Mouse (Mus musculus) kidney, postnatal 4 days (tissue): Measurements from ENCODE around the gene Shroom4.
"Not testable (repeated sequence)": the region's sequence is repeated elsewhere in the genome, so short reads cannot be mapped to it uniquely, and the experiment has no call there.

Source experiments
- DNase-seq, 2 experiments: peaks; one replicate each; pipeline ENCODE4 v3.0.0; 2021; ENCODE audit warnings: mixed read lengths in 2 of 2

The Shroom4 gene

GRCm38 (mm10) chrX:6399626-6400397 is at the start of gene Shroom4:
Shroom4 (plus strand) TSS chrX:6399854.
- DNase-seq = peak; percentile 82 to 83

- DNase-seq = no peak
Observed at GRCm38 (mm10) chrX:6356876-6357275, 42.8 kb upstream of the Shroom4 start.

- peak; percentile 2 to 10 for DNase-seq
Observed at GRCm38 (mm10) chrX:6357503-6358114, 42.0 kb upstream of the Shroom4 start.

- DNase-seq = no peak
Observed at GRCm38 (mm10) chrX:6368822-6369221, 30.8 kb upstream of the Shroom4 start.

- DNase-seq = no peak
Observed at GRCm38 (mm10) chrX:6370706-6371105, 28.9 kb upstream of the Shroom4 start.

- DNase-seq = no peak
Observed at GRCm38 (mm10) chrX:6393861-6394260, 5.8 kb upstream of the Shroom4 start.

GRCm38 (mm10) chrX:6399193-6399592 is 461 bp upstream of the Shroom4 start:
- DNase-seq = no peak

- peak; percentile 52 to 67 for DNase-seq
Observed at GRCm38 (mm10) chrX:6400398-6401020, 855 bp downstream of the Shroom4 start.

- no peak for DNase-seq
Observed at GRCm38 (mm10) chrX:6402921-6403320, 3.3 kb downstream of the Shroom4 start.

- DNase-seq = no peak
Observed at GRCm38 (mm10) chrX:6409114-6409513, 9.5 kb downstream of the Shroom4 start.

GRCm38 (mm10) chrX:6415412-6415811 is 15.8 kb downstream of the Shroom4 start:
- no peak for DNase-seq

GRCm38 (mm10) chrX:6415936-6416335 is 16.3 kb downstream of the Shroom4 start:
- DNase-seq = no peak

GRCm38 (mm10) chrX:6418140-6418539 is 18.5 kb downstream of the Shroom4 start:
- no peak for DNase-seq

GRCm38 (mm10) chrX:6435260-6435659 is 35.6 kb downstream of the Shroom4 start:
- DNase-seq = no peak

GRCm38 (mm10) chrX:6446422-6446821 is 46.8 kb downstream of the Shroom4 start:
- peak; percentile 14 to 18 for DNase-seq

GRCm38 (mm10) chrX:6448001-6448400 is 48.3 kb downstream of the Shroom4 start:
- DNase-seq = peak; percentile 10 to 14

GRCm38 (mm10) chrX:6453220-6453619 is 53.6 kb downstream of the Shroom4 start:
- no peak for DNase-seq

- not testable (repeated sequence) for DNase-seq
Observed at GRCm38 (mm10) chrX:6469251-6469650, 69.6 kb downstream of the Shroom4 start.

GRCm38 (mm10) chrX:6472563-6472962 is 72.9 kb downstream of the Shroom4 start:
- not testable (repeated sequence) for DNase-seq

- no peak for DNase-seq
Observed at GRCm38 (mm10) chrX:6475177-6475576, 75.5 kb downstream of the Shroom4 start.

- DNase-seq = peak in 1 of 2 experiments; percentile 13
Observed at GRCm38 (mm10) chrX:6482268-6482667, 82.6 kb downstream of the Shroom4 start.

GRCm38 (mm10) chrX:6483817-6484216 is 84.2 kb downstream of the Shroom4 start:
- DNase-seq = no peak

- no peak for DNase-seq
Observed at GRCm38 (mm10) chrX:6490433-6490832, 90.8 kb downstream of the Shroom4 start.

GRCm38 (mm10) chrX:6495456-6495855 is 95.8 kb downstream of the Shroom4 start:
- DNase-seq = no peak
